Mouse (Mus musculus) neural tube, postnatal 0 days (tissue): ENCODE results near the gene Sirt2. TPM values are rescaled to one million over a fixed set of nuclear protein-coding genes. Genes with fewer than 3 reads are reported as not detected.

ENCODE experiments used
- polyA plus RNA-seq: library from polyadenylated mRNA; unstranded; fragments of >200 nt; fragmentation: Nextera tagmentation; extraction: Ambion mirVana; gene quantifications from 2 replicates; pipeline ENCODE4 v1.2.1, GENCODE M21; 2015

Gene Sirt2
- polyA plus RNA-seq, result 154 and 178 TPM in 2 replicates

GRCm38 (mm10) chr7:28766173-28766879 is at the start of gene Sirt2:
Sirt2 (plus strand) TSS chr7:28766735.

GRCm38 (mm10) chr7:28741709-28742438 is 24.7 kb upstream of the Sirt2 start, which contains the start of the genes Mrps12 and Sars2:
Mrps12 (minus strand) TSS chr7:28741820.
Sars2 (plus strand) TSS chr7:28741992.

GRCm38 (mm10) chr7:28756079-28756478 is 10.5 kb upstream of the Sirt2 start, which contains the start of gene Ccer2:
Ccer2 (plus strand) TSS chr7:28756174.

GRCm38 (mm10) chr7:28767462-28767965 is 979 bp downstream of the Sirt2 start, which contains the start of gene Nfkbib:
Nfkbib (minus strand) TSS chr7:28767512.

GRCm38 (mm10) chr7:28788307-28789195 is 22.0 kb downstream of the Sirt2 start, which contains the start of gene Rinl:
Rinl (plus strand) TSS chr7:28788969.

GRCm38 (mm10) chr7:28808221-28808941 is 41.8 kb downstream of the Sirt2 start, which contains the start of gene Hnrnpl:
Hnrnpl (plus strand) TSS chr7:28808541.

GRCm38 (mm10) chr7:28824941-28825685 is 58.6 kb downstream of the Sirt2 start, which contains the start of gene Ech1:
Ech1 (plus strand) TSS chr7:28825217.

GRCm38 (mm10) chr7:28833723-28834347 is 67.3 kb downstream of the Sirt2 start, which contains the start of gene Lgals4:
Lgals4 (plus strand) TSS chr7:28833854.

Other genes starting within 250 kb of the Sirt2 start
- gene Ifnl3, start 243.9 kb upstream of the Sirt2 start, polyA plus RNA-seq, result not detected in 2 replicates
- not detected in 2 replicates for gene Sycn, start 225.8 kb upstream of the Sirt2 start, polyA plus RNA-seq
- gene Nccrp1, start 219.5 kb upstream of the Sirt2 start, polyA plus RNA-seq, result 0.39 and 0.80 TPM in 2 replicates
- gene Samd4b, start 168.6 kb upstream of the Sirt2 start, polyA plus RNA-seq, result 16.1 and 19.3 TPM in 2 replicates
- 12.0 and 12.5 TPM in 2 replicates for gene Pak4, start 168.6 kb upstream of the Sirt2 start, polyA plus RNA-seq
- 0.40 and 0.52 TPM in 2 replicates for gene Acp7, start 135.4 kb upstream of the Sirt2 start, polyA plus RNA-seq
- gene Fbxo27, start 73.9 kb upstream of the Sirt2 start, polyA plus RNA-seq, result 13.1 and 15.8 TPM in 2 replicates
- 5.9 and 6.1 TPM in 2 replicates for gene Fbxo17, start 49.9 kb upstream of the Sirt2 start, polyA plus RNA-seq
- gene Mrps12, start 24.9 kb upstream of the Sirt2 start, polyA plus RNA-seq, result 125 and 130 TPM in 2 replicates
- 18.5 and 21.8 TPM in 2 replicates for gene Sars2, start 24.7 kb upstream of the Sirt2 start, polyA plus RNA-seq
- 1.5 and 2.1 TPM in 2 replicates for gene Ccer2, start 10.6 kb upstream of the Sirt2 start, polyA plus RNA-seq
- gene Nfkbib, start 777 bp downstream of the Sirt2 start, polyA plus RNA-seq, result 77.9 and 82.5 TPM in 2 replicates
- gene Rinl, start 22.2 kb downstream of the Sirt2 start, polyA plus RNA-seq, result 2.5 TPM in 2 replicates
- 155 and 161 TPM in 2 replicates for gene Hnrnpl, start 41.8 kb downstream of the Sirt2 start, polyA plus RNA-seq
- 135 and 151 TPM in 2 replicates for gene Ech1, start 58.5 kb downstream of the Sirt2 start, polyA plus RNA-seq
- gene Lgals4, start 67.1 kb downstream of the Sirt2 start, polyA plus RNA-seq, result 6.1 and 7.7 TPM in 2 replicates
- gene Lgals7, start 97.1 kb downstream of the Sirt2 start, polyA plus RNA-seq, result 3.5 and 4.3 TPM in 2 replicates
- 0.43 and 0.56 TPM in 2 replicates for gene Capn12, start 114.7 kb downstream of the Sirt2 start, polyA plus RNA-seq
- 110 and 120 TPM in 2 replicates for gene Actn4, start 195.6 kb downstream of the Sirt2 start, polyA plus RNA-seq
- gene Eif3k, start 215.1 kb downstream of the Sirt2 start, polyA plus RNA-seq, result 307 and 320 TPM in 2 replicates
- 11.8 and 12.8 TPM in 2 replicates for gene Map4k1, start 215.3 kb downstream of the Sirt2 start, polyA plus RNA-seq